Mouse (Mus musculus): ENCODE data around the gene Clmp.
"Not testable (repeated sequence)": the region's sequence is repeated elsewhere in the genome, so short reads cannot be mapped to it uniquely, and the experiment has no call there.

Clmp gene

GRCm38 (mm10) chr9:40800675-40801612, 115.2 kb downstream of the Clmp start, which contains the start of gene Hspa8:
Hspa8 (plus strand) TSS chr9:40800984.
- peak; percentile 98 for DNase-seq (ENCODE audit: low read depth)

GRCm38 (mm10) chr9:40801614-40802532, 116.1 kb downstream of the Clmp start:
- DNase-seq (ENCODE audit: low read depth), result not testable (repeated sequence)

GRCm38 (mm10) chr9:40802533-40802875, 116.7 kb downstream of the Clmp start:
- DNase-seq (ENCODE audit: low read depth), result not testable (repeated sequence)

GRCm38 (mm10) chr9:40804576-40804975, 118.8 kb downstream of the Clmp start:
- not testable (repeated sequence) for DNase-seq (ENCODE audit: low read depth)

GRCm38 (mm10) chr9:40805263-40805662, 119.5 kb downstream of the Clmp start:
- peak; percentile 84 for DNase-seq (ENCODE audit: low read depth)

- peak; percentile 70 for DNase-seq (ENCODE audit: low read depth)
Observed at GRCm38 (mm10) chr9:40806440-40807288, 120.9 kb downstream of the Clmp start.

- DNase-seq (ENCODE audit: low read depth), result no peak
Observed at GRCm38 (mm10) chr9:40807289-40807920, 121.6 kb downstream of the Clmp start.

- no peak for DNase-seq (ENCODE audit: low read depth)
Observed at GRCm38 (mm10) chr9:40808061-40808906, 122.5 kb downstream of the Clmp start.

- no peak for DNase-seq (ENCODE audit: low read depth)
Observed at GRCm38 (mm10) chr9:40808907-40809280, 123.1 kb downstream of the Clmp start.

- no peak for DNase-seq (ENCODE audit: low read depth)
Observed at GRCm38 (mm10) chr9:40811860-40812259, 126.1 kb downstream of the Clmp start.

GRCm38 (mm10) chr9:40814060-40814459, 128.3 kb downstream of the Clmp start:
- no peak for DNase-seq (ENCODE audit: low read depth)

- no peak for DNase-seq (ENCODE audit: low read depth)
Observed at GRCm38 (mm10) chr9:40817325-40818028, 131.7 kb downstream of the Clmp start.

GRCm38 (mm10) chr9:40825601-40826000, 139.8 kb downstream of the Clmp start:
- no peak for DNase-seq (ENCODE audit: low read depth)

- no peak for DNase-seq (ENCODE audit: low read depth)
Observed at GRCm38 (mm10) chr9:40827366-40827765, 141.6 kb downstream of the Clmp start.

GRCm38 (mm10) chr9:40834569-40834968, 148.8 kb downstream of the Clmp start:
- peak; percentile 73 for DNase-seq (ENCODE audit: low read depth)
